Mouse (Mus musculus): ENCODE results near the gene Dock2. TPM values are rescaled to one million over a fixed set of nuclear protein-coding genes. Genes with fewer than 3 reads are reported as not detected.

Gene Dock2
- total and polyA plus RNA-seq, 3 experiments, result 79.6 to 151 (median 133) TPM

GRCm38 (mm10) chr11:34300064-34300463 is 483.6 kb downstream of the Dock2 start:
- H3K36me3 ChIP-seq (replicated peaks in 1 of 2; ENCODE audit: control insufficient read depth in 1 of 2, insufficient read depth in 1 of 2, low read length in 1 of 2), result peaks cover 76 to 96% of the 10 kb centered on the region in 2 experiments
- no peak overlapping the region for H3K4me2 ChIP-seq (ENCODE audit: insufficient read depth, low read depth, poor library complexity, severe bottlenecking)
- no peak overlapping the region for H3K9ac ChIP-seq (ENCODE audit: insufficient read depth, low read depth)
- no peak overlapping the region for H3K27ac ChIP-seq (ENCODE audit: insufficient read depth, low read depth)
- no peak for DNase-seq (ENCODE audit: extremely low read depth)
- H3K4me3 ChIP-seq (replicated peaks in 1 of 3; ENCODE audit: low read depth in 2 of 3, low read length in 2 of 3, poor library complexity in 1 of 3), result no peak overlapping the region
- dilution Hi-C loops (cut with MboI; ENCODE audit: extremely low pct_ligation_motif_present, extremely low pct_unique_long_range_greater_than_20kb, low sequenced_read_pairs), result no loop called here
- no peaks in the 10 kb centered on the region for H3K9me3 ChIP-seq (replicated peaks; ENCODE audit: low read length)
- H3K4me1 ChIP-seq (ENCODE audit: control insufficient read depth in 1 of 2, insufficient read depth in 2 of 2), result no peaks in the 10 kb centered on the region
- H3K27me3 ChIP-seq (replicated peaks), result no peaks in the 10 kb centered on the region
- no peaks in the 10 kb centered on the region for H3K79me2 ChIP-seq (replicated peaks; ENCODE audit: control insufficient read depth, extremely low read depth, insufficient read depth, poor library complexity, severe bottlenecking)
- TF ChIP-seq MAX (IDR thresholded peaks at IDR 0.05; ENCODE audit: low read length) (no peak), USF2 (conservative IDR thresholded peaks at IDR 0.05; ENCODE audit: low read depth, low read length) (no peak), CTCF (conservative IDR thresholded peaks at IDR 0.05 in 1 of 2, IDR thresholded peaks at IDR 0.05 in 1 of 2; ENCODE audit: low read depth in 2 of 2, low read length in 2 of 2) (no peak), SMC3 (IDR thresholded peaks at IDR 0.05; ENCODE audit: low read depth, low read length) (no peak), MAZ (IDR thresholded peaks at IDR 0.05; ENCODE audit: low read depth, low read length) (no peak), ZC3H11A (IDR thresholded peaks at IDR 0.05; ENCODE audit: low read depth, low read length) (no peak), UBTF (IDR thresholded peaks at IDR 0.05; ENCODE audit: low read depth, low read length) (no peak), GABPA (IDR thresholded peaks at IDR 0.05; ENCODE audit: insufficient replicate concordance, low read depth, low read length) (no peak), E2F4 (IDR thresholded peaks at IDR 0.05; ENCODE audit: insufficient replicate concordance, low read depth, low read length) (no peak), PAX5 (IDR thresholded peaks at IDR 0.05; ENCODE audit: low read length) (no peak), ZMIZ1 (IDR thresholded peaks at IDR 0.05; ENCODE audit: low read depth, low read length) (no peak), ZKSCAN1 (IDR thresholded peaks at IDR 0.05; ENCODE audit: borderline replicate concordance, low read depth, low read length) (no peak), NELFE (IDR thresholded peaks at IDR 0.05; ENCODE audit: low read depth, low read length) (no peak), MEF2A (IDR thresholded peaks at IDR 0.05; ENCODE audit: borderline replicate concordance, low read depth, low read length) (no peak), JUN (IDR thresholded peaks at IDR 0.05; ENCODE audit: insufficient read depth, low read depth, low read length) (no peak), ETS1 (conservative IDR thresholded peaks at IDR 0.05; ENCODE audit: low read depth, low read length) (no peak)
- in situ Hi-C loops (cut with MboI; ENCODE audit: low pct_ligation_motif_present, low pct_unique_long_range_greater_than_20kb, low sequenced_read_pairs), result no loop called here

- in situ Hi-C loops (cut with MboI; ENCODE audit: low pct_ligation_motif_present, low pct_unique_long_range_greater_than_20kb, low sequenced_read_pairs) (no loop called here), dilution Hi-C loops (cut with MboI; ENCODE audit: extremely low pct_ligation_motif_present, extremely low pct_unique_long_range_greater_than_20kb, low sequenced_read_pairs) (no loop called here)
- no peak for TF ChIP-seq ZNF384 (IDR thresholded peaks at IDR 0.05; ENCODE audit: low read depth, low read length)
- no peak for TF ChIP-seq GABPA (IDR thresholded peaks at IDR 0.05; ENCODE audit: insufficient replicate concordance, low read depth, low read length)
- TF ChIP-seq CHD1 (IDR thresholded peaks at IDR 0.05; ENCODE audit: low read depth, low read length), result no peak
- TF ChIP-seq EP300 (IDR thresholded peaks at IDR 0.05; ENCODE audit: low read length), result no peak
- H3K27ac ChIP-seq (ENCODE audit: insufficient read depth, low read depth), result no peak overlapping the region
- no peak overlapping the region for H3K9ac ChIP-seq (ENCODE audit: insufficient read depth, low read depth)
- no peak for DNase-seq (ENCODE audit: extremely low read depth)
- H3K4me2 ChIP-seq (ENCODE audit: insufficient read depth, low read depth, poor library complexity, severe bottlenecking), result no peak overlapping the region
- no peaks in the 10 kb centered on the region for H3K27me3 ChIP-seq (replicated peaks)
- H3K36me3 ChIP-seq (replicated peaks in 1 of 2; ENCODE audit: control insufficient read depth in 1 of 2, insufficient read depth in 1 of 2, low read length in 1 of 2), result peaks cover 76 to 96% of the 10 kb centered on the region in 2 experiments
- no peak overlapping the region for H3K4me3 ChIP-seq (replicated peaks in 1 of 3; ENCODE audit: low read depth in 2 of 3, low read length in 2 of 3, poor library complexity in 1 of 3)
- no peaks in the 10 kb centered on the region for H3K4me1 ChIP-seq (ENCODE audit: control insufficient read depth in 1 of 2, insufficient read depth in 2 of 2)
- no peaks in the 10 kb centered on the region for H3K9me3 ChIP-seq (replicated peaks; ENCODE audit: low read length)
- H3K79me2 ChIP-seq (replicated peaks; ENCODE audit: control insufficient read depth, extremely low read depth, insufficient read depth, poor library complexity, severe bottlenecking), result no peaks in the 10 kb centered on the region
Measured at GRCm38 (mm10) chr11:34299550-34299949, 484.1 kb downstream of the Dock2 start.
